Mouse (Mus musculus): ENCODE results near the gene Rfpl4. TPM values are rescaled to one million over a fixed set of nuclear protein-coding genes. Genes with fewer than 3 reads are reported as not detected.
"Not testable (repeated sequence)": the region's sequence is repeated elsewhere in the genome, so short reads cannot be mapped to it uniquely, and the experiment has no call there.

The Rfpl4 gene
- polyA plus RNA-seq, 1 experiment from 2014 or later, result not detected

DNA sequence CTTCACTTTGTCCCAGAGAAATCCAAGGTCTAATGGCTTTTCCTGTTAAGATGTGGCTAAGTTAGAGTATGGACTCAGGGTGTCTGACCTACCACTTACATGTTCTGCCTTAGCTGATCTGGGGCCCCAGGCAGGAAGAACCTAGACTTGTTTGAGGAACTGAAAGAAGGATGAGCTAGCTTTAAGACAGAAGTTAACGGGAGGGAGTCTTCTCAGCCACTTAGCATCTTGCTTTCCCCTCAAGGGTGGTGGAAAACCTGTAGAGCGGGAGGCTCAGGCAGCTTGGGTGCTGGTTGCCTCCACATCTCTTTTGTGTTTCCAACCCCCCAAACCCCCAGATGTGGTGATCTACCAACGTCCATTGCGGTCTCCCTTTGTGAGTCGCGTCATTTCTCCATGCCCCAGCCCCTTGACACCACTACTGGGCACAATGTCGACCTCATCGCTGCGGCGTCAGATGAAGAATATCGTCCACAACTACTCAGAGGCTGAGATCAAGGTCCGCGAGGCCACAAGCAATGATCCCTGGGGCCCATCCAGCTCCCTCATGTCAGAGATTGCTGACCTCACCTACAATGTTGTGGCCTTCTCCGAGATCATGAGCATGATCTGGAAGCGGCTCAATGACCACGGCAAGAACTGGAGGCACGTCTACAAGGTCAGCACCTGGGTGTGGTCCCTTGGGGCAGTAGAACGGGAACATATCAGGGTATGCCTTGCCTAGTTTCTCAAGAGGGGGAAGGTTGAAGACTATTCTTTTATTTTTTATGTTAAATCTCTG, 33.2 kb downstream of the Rfpl4 start:
- Histone ChIP-seq H3K9me3 (replicated peaks; ENCODE audit: control insufficient read depth, low read length) (no peaks in the 10 kb centered on the region), H3K4me3 (replicated peaks; ENCODE audit: low read length) (no peak overlapping the region), H3K4me1 (ENCODE audit: control insufficient read depth, insufficient read depth, low read length) (peaks cover 21% of the 10 kb centered on the region; the same call in 1 of the 2 replicates), H3K27ac (ENCODE audit: low read length) (peak overlapping the region; percentile 33; the same call in 1 of the 2 replicates), H3K9ac (ENCODE audit: low read length) (no peak overlapping the region), H3K27me3 (ENCODE audit: control insufficient read depth, insufficient read depth, low read length) (no peaks in the 10 kb centered on the region), H3K4me2 (ENCODE audit: low read depth, low read length) (no peak overlapping the region), H3K36me3 (ENCODE audit: control insufficient read depth, insufficient read depth, low read length) (peaks cover 7% of the 10 kb centered on the region; the same call in 1 of the 2 replicates)
- WGBS, result 84% methylated on average over 18 of the region's 18 CpGs
- ATAC-seq (ENCODE audit: insufficient read depth, low FRiP score), result no peak

DNA sequence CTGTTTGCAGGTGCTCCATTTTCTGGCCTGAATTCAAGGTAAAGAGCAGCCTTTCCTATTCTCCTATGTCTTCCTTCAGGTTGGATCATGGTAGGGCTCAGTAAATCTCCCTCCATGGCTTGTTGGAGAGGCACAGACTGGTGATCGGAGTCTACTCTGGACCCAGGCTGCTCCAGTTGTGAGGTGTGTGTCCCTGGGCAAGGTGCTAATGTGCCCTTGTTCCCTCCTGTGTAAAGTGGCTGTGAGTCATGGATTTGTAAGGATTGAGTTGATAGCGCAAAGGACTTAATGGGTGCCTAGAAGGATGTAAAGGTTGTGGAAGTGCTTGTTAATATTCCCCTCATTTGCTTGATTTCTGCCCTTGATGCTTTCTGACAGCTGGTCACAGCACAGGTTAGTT, 34.8 kb downstream of the Rfpl4 start:
- peaks cover 13% of the 10 kb centered on the region; the same call in 1 of the 2 replicates for H3K36me3 ChIP-seq (ENCODE audit: control insufficient read depth, insufficient read depth, low read length)
- no peaks in the 10 kb centered on the region for H3K9me3 ChIP-seq (replicated peaks; ENCODE audit: control insufficient read depth, low read length)
- no peak overlapping the region for H3K27ac ChIP-seq (ENCODE audit: low read length)
- H3K27me3 ChIP-seq (ENCODE audit: control insufficient read depth, insufficient read depth, low read length), result no peaks in the 10 kb centered on the region
- no peak overlapping the region for H3K9ac ChIP-seq (ENCODE audit: low read length)
- peak overlapping the region; percentile 87 for H3K4me2 ChIP-seq (ENCODE audit: low read depth, low read length)
- peaks cover 21% of the 10 kb centered on the region; the same call in 1 of the 2 replicates for H3K4me1 ChIP-seq (ENCODE audit: control insufficient read depth, insufficient read depth, low read length)
- WGBS, result 90% methylated on average over 2 of the region's 2 CpGs
- no peak for ATAC-seq (ENCODE audit: insufficient read depth, low FRiP score)
- H3K4me3 ChIP-seq (replicated peaks; ENCODE audit: low read length), result peak overlapping the region; percentile 100

DNA sequence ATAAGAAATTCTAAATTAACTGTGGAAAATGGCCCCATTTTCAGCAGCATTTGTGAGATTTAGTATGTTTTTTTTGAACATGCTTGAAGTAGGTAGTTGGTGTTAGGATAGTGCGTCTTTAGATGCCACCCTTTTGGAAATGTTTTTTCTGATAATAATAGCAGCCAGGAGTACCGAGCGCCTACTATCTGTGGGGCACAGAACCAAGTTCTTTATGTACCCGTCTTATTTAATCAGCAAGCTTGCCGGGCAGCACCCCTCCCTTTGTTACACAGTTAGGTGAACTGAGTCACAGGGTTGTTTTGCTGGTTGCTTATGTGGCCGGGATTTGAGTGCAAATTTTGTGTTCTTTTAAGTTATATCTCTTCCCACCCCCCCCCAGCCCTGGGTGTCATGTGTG, 35.5 kb downstream of the Rfpl4 start:
- H3K9me3 ChIP-seq (replicated peaks; ENCODE audit: control insufficient read depth, low read length), result no peaks in the 10 kb centered on the region
- peaks cover 21% of the 10 kb centered on the region; the same call in 1 of the 2 replicates for H3K4me1 ChIP-seq (ENCODE audit: control insufficient read depth, insufficient read depth, low read length)
- H3K36me3 ChIP-seq (ENCODE audit: control insufficient read depth, insufficient read depth, low read length), result peaks cover 19% of the 10 kb centered on the region
- no peaks in the 10 kb centered on the region for H3K27me3 ChIP-seq (ENCODE audit: control insufficient read depth, insufficient read depth, low read length)
- peak overlapping the region; percentile 98 for H3K9ac ChIP-seq (ENCODE audit: low read length)
- peak overlapping the region; percentile 100 for H3K4me3 ChIP-seq (replicated peaks; ENCODE audit: low read length)
- WGBS, result 55% methylated on average over 6 of the region's 6 CpGs
- ATAC-seq (ENCODE audit: insufficient read depth, low FRiP score), result no peak
- H3K4me2 ChIP-seq (ENCODE audit: low read depth, low read length), result peak overlapping the region; percentile 87
- H3K27ac ChIP-seq (ENCODE audit: low read length), result peak overlapping the region; percentile 95; the same call in 1 of the 2 replicates

DNA sequence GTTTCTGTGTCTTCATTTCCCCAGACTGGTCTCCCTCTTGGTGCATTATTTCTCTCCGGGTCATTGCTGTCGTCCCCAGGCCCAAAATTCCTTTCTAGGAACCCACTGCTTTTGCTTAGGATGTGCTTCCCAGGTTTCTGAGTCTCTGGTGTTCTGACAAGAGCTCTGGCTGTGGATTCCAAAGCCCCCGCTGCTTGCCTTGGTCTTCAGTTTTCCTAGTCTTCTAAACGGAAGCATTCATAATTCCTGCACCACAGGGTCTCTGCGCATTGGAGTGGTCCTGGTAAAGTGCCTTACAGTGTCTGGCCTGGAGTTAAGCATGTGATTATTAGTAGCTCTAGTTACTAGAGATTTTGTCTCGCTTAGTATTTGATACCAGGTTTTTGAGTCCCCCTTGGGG, 35.9 kb downstream of the Rfpl4 start:
- peak overlapping the region; percentile 100 for H3K4me3 ChIP-seq (replicated peaks; ENCODE audit: low read length)
- no peaks in the 10 kb centered on the region for H3K9me3 ChIP-seq (replicated peaks; ENCODE audit: control insufficient read depth, low read length)
- peak overlapping the region; percentile 98 for H3K9ac ChIP-seq (ENCODE audit: low read length)
- 9% methylated on average over 6 of the region's 6 CpGs for WGBS
- no peaks in the 10 kb centered on the region for H3K27me3 ChIP-seq (ENCODE audit: control insufficient read depth, insufficient read depth, low read length)
- H3K36me3 ChIP-seq (ENCODE audit: control insufficient read depth, insufficient read depth, low read length), result peaks cover 23% of the 10 kb centered on the region
- peak overlapping the region; percentile 95 for H3K27ac ChIP-seq (ENCODE audit: low read length)
- H3K4me1 ChIP-seq (ENCODE audit: control insufficient read depth, insufficient read depth, low read length), result peaks cover 21% of the 10 kb centered on the region; the same call in 1 of the 2 replicates
- peak overlapping the region; percentile 87 for H3K4me2 ChIP-seq (ENCODE audit: low read depth, low read length)
- no peak for ATAC-seq (ENCODE audit: insufficient read depth, low FRiP score)

DNA sequence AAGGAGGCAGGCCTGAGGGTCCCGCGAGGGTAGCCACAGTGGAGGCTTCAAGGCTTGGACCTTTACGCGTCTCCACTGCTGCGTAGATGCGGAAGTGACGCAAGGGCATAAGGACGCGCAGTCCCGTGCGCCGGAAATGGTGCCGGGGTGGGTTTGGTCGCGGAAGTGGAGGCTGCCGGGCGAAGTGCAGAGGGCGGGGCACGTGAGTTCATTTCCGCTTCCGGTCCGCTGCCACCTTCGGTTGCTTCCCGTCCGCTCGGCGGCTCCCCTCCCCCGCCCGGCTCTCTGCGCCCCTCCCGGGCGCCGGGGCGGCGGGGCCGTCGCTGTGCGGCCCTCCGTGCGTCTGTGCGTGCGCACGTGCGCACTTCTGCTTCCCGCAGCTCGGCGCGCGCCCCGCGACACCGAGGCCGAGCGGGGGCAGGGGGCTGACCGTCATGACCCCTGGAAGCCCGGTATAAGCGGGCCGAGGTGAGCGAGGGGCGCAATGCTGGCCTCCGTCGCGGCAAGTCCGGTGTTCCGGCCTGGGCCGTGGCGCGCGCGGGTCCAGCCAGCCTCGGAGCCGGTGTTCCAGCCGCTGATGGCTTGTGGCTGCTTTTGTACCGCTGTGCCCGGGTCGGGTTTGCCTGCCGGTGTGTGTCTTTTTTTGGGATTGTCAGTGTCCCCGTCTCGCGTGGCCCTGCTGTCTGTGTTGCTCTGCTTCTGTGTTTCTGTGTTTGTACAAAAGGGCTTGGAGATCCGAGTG, 36.6 kb downstream of the Rfpl4 start, which contains the start of gene Epn1:
Gene Epn1 (plus strand): TSS at position 226 of the 742 bp plus-strand sequence.
- Histone ChIP-seq H3K9me3 (replicated peaks; ENCODE audit: control insufficient read depth, low read length) (no peaks in the 10 kb centered on the region), H3K4me3 (replicated peaks; ENCODE audit: low read length) (peak within 1 kb of the TSS; percentile 100), H3K4me1 (ENCODE audit: control insufficient read depth, insufficient read depth, low read length) (peaks cover 21% of the 10 kb centered on the region; the same call in 1 of the 2 replicates), H3K4me2 (ENCODE audit: low read depth, low read length) (peak within 1 kb of the TSS; percentile 87), H3K27me3 (ENCODE audit: control insufficient read depth, insufficient read depth, low read length) (no peaks in the 10 kb centered on the region), H3K27ac (ENCODE audit: low read length) (peak within 1 kb of the TSS; percentile 95), H3K9ac (ENCODE audit: low read length) (peak within 1 kb of the TSS; percentile 98), H3K36me3 (ENCODE audit: control insufficient read depth, insufficient read depth, low read length) (peaks cover 23% of the 10 kb centered on the region)
- ATAC-seq (ENCODE audit: insufficient read depth, low FRiP score), result peak; percentile 97
- WGBS, result under 1% methylated on average over 80 of the region's 81 CpGs

DNA sequence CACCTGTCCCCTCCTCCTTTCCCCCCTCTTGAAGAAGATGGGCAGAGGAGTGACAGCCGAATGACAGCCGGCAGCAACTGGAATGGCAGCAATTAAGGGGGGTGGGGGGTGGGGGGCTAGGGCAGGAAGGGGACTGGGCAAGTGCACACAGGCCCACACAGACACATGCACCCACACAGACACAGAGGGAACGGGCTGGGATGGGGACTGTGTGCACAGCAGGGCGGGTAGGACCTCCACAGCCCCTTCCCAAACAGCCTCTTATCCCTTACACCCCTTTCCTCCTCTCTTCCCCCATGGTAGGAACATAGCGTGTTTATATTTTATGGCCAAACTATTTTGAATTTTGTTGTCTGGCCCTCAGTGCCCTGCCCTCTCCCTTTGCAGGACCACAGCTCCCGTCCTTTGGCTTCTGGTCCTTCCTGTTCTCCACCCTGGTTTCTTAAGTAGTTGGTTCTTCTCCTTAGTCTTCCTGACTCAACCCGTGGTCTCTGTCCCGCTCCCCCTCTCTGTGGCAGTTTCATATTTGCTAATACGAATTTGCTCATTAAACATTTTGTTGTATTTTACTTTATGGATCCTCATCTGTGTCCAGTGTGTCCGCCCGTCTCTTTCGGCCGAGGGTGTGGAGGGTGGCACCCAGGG, 37.3 kb downstream of the Rfpl4 start:
- Histone ChIP-seq H3K4me1 (ENCODE audit: control insufficient read depth, insufficient read depth, low read length) (peaks cover 21% of the 10 kb centered on the region; the same call in 1 of the 2 replicates), H3K36me3 (ENCODE audit: control insufficient read depth, insufficient read depth, low read length) (peaks cover 26% of the 10 kb centered on the region)

DNA sequence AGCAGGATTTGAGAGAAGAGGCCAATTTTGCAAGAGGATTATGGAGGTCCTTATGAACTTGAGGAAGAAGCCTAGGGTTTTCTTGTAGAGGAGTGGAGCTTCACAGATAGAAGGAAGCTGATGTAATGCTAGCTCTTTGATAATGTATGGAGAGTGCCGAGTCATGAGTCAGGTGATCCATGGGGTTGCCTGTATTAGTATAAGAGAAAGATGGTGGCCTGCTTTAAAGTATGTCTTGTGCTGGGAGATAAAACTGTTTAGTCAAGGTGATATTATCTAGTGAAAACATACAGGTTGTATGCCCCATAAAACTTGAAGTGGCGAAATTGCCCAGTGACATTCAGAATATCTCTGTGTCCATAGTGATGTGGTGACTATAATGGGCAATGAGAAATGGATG, 39.8 kb downstream of the Rfpl4 start:
- Histone ChIP-seq H3K4me1 (ENCODE audit: control insufficient read depth, insufficient read depth, low read length) (peaks cover 8% of the 10 kb centered on the region; the same call in 1 of the 2 replicates), H3K27ac (ENCODE audit: low read length) (no peak overlapping the region), H3K9me3 (replicated peaks; ENCODE audit: control insufficient read depth, low read length) (no peaks in the 10 kb centered on the region), H3K9ac (ENCODE audit: low read length) (no peak overlapping the region), H3K27me3 (ENCODE audit: control insufficient read depth, insufficient read depth, low read length) (no peaks in the 10 kb centered on the region), H3K36me3 (ENCODE audit: control insufficient read depth, insufficient read depth, low read length) (peaks cover 27% of the 10 kb centered on the region), H3K4me3 (replicated peaks; ENCODE audit: low read length) (no peak overlapping the region), H3K4me2 (ENCODE audit: low read depth, low read length) (no peak overlapping the region)
- ATAC-seq (ENCODE audit: insufficient read depth, low FRiP score), result no peak
- 67% methylated on average over 2 of the region's 2 CpGs for WGBS

More for the DNA sequence above, 37.3 kb downstream of the Rfpl4 start:
- Histone ChIP-seq H3K4me2 (ENCODE audit: low read depth, low read length) (peak overlapping the region; percentile 87), H3K9ac (ENCODE audit: low read length) (peak overlapping the region; percentile 98), H3K4me3 (replicated peaks; ENCODE audit: low read length) (peak overlapping the region; percentile 100), H3K27ac (ENCODE audit: low read length) (peak overlapping the region; percentile 95)
- WGBS, result 41% methylated on average over 10 of the region's 13 CpGs
- not testable (repeated sequence) for H3K27me3 ChIP-seq (ENCODE audit: control insufficient read depth, insufficient read depth, low read length); ATAC-seq (ENCODE audit: insufficient read depth, low FRiP score); H3K9me3 ChIP-seq (replicated peaks; ENCODE audit: control insufficient read depth, low read length)

DNA sequence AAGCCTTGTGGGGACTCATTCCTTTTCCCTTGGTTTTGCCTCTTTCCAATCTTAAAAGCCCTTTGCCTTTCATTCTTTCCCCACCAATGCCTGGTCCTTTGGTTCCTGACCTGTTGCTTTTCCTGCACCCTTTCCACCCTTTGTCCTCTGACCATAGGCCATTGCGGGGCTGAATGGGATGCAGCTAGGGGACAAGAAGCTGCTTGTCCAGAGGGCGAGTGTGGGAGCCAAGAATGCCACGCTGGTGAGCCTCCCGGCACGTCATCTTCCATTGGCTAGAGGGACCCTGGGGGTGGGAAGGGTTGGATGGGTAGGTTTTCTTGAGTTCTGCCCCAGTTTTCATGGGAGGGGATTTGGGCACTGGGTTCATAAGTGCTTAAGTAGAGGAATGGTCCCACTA, 41.8 kb downstream of the Rfpl4 start:
- Histone ChIP-seq H3K4me3 (replicated peaks; ENCODE audit: low read length) (no peak overlapping the region), H3K36me3 (ENCODE audit: control insufficient read depth, insufficient read depth, low read length) (peaks cover 45% of the 10 kb centered on the region), H3K4me2 (ENCODE audit: low read depth, low read length) (no peak overlapping the region), H3K4me1 (ENCODE audit: control insufficient read depth, insufficient read depth, low read length) (no peaks in the 10 kb centered on the region), H3K9ac (ENCODE audit: low read length) (no peak overlapping the region), H3K27me3 (ENCODE audit: control insufficient read depth, insufficient read depth, low read length) (no peaks in the 10 kb centered on the region), H3K9me3 (replicated peaks; ENCODE audit: control insufficient read depth, low read length) (no peaks in the 10 kb centered on the region), H3K27ac (ENCODE audit: low read length) (no peak overlapping the region)
- WGBS, result 92% methylated on average over 5 of the region's 5 CpGs
- no peak for ATAC-seq (ENCODE audit: insufficient read depth, low FRiP score)

Data from stomach, embryonic 16.5 days (tissue).